Comparison of ENCODE assay signal across 7 mouse cellular contexts in genomic region chr1:157076257-157076656, GRCm38 (mm10). TPM values are rescaled to one million over a fixed set of nuclear protein-coding genes. Genes with fewer than 3 reads are reported as not detected.
DNase-seq lines count a peak whose midpoint lies in the region; ATAC-seq lines count a peak whose summit lies in the region.

No protein-coding gene starts in this region.

- peak; percentile 40 for ATAC-seq in intestine, embryonic 15.5 days

- WGBS in intestine, embryonic 15.5 days: 6% methylated on average over 15 of the region's 15 CpGs
- 7% methylated on average over 15 of the region's 15 CpGs for WGBS in midbrain, embryonic 10.5 days

- H3K36me3 ChIP-seq in intestine, embryonic 15.5 days: no peaks in the 10 kb centered on the region
- H3K36me3 ChIP-seq in midbrain, embryonic 10.5 days: no peaks in the 10 kb centered on the region

- intact Hi-C loops in left cerebral cortex, postnatal 25 days (cut with DNase I): loop anchor here (1.0 to 5.0 kb wide), 3 partner anchors 37 to 334 kb away; partner anchors contain the start of gene Ralgps2

- DNase-seq in adrenal gland, adult 18-20 months (ENCODE audit: low spot score in 2 of 2): peak; percentile 89 to 92
- peak; percentile 95 for DNase-seq in embryo, embryonic 10.5 days (ENCODE audit: low spot score)
- DNase-seq in gastrocnemius, postnatal 4 days (ENCODE audit: low spot score in 2 of 2): peak; percentile 79
- DNase-seq in left cerebral cortex, postnatal 25 days (ENCODE audit: low spot score in 2 of 2): peak; percentile 73 to 77
- DNase-seq in midbrain, embryonic 10.5 days (ENCODE audit: low spot score): peak; percentile 89
- DNase-seq in skeletal muscle tissue, adult 2 months (ENCODE audit: low read depth, low spot score): peak; percentile 63

- H3K4me2 ChIP-seq in intestine, embryonic 15.5 days (replicated peaks): no peak overlapping the region

- no peak overlapping the region for H3K27ac ChIP-seq in intestine, embryonic 15.5 days
- H3K27ac ChIP-seq in midbrain, embryonic 10.5 days (replicated peaks): peak overlapping the region; percentile 52

- peaks cover 7% of the 10 kb centered on the region for H3K4me1 ChIP-seq in intestine, embryonic 15.5 days (replicated peaks)
- H3K4me1 ChIP-seq in midbrain, embryonic 10.5 days: peaks cover 59% of the 10 kb centered on the region

- H3K27me3 ChIP-seq in intestine, embryonic 15.5 days (replicated peaks): no peaks in the 10 kb centered on the region
- peaks cover 12% of the 10 kb centered on the region for H3K27me3 ChIP-seq in midbrain, embryonic 10.5 days (ENCODE audit: low read depth, poor library complexity, severe bottlenecking)

- no peaks in the 10 kb centered on the region for H3K9me3 ChIP-seq in intestine, embryonic 15.5 days
- no peaks in the 10 kb centered on the region for H3K9me3 ChIP-seq in midbrain, embryonic 10.5 days (replicated peaks)

- H3K4me3 ChIP-seq in intestine, embryonic 15.5 days (replicated peaks): no peak overlapping the region
- H3K4me3 ChIP-seq in midbrain, embryonic 10.5 days: no peak overlapping the region

- no peak overlapping the region for H3K9ac ChIP-seq in intestine, embryonic 15.5 days

RNA-seq across cellular contexts. Expression of gene Tex35, which starts 32.2 kb away (rescaled TPM):
- total RNA-seq in adrenal gland, adult 18-20 months (2021): not detected
- total RNA-seq in gastrocnemius, postnatal 4 days (2021): under 1 TPM in 1 of 2 experiments, not detected in 1; 0.44 TPM
- not detected in 2 replicates for polyA plus RNA-seq in intestine, embryonic 15.5 days (2015; fragmentation: Nextera tagmentation; extraction: Ambion mirVana)
- total RNA-seq in left cerebral cortex, postnatal 25 days (2021): not detected
- not detected in 2 replicates for polyA plus RNA-seq in midbrain, embryonic 10.5 days (2016; fragmentation: Nextera tagmentation; extraction: Ambion mirVana)
